Mouse (Mus musculus) CH12.LX (cell line): ENCODE data around the gene Nudt21. TPM values are rescaled to one million over a fixed set of nuclear protein-coding genes. Genes with fewer than 3 reads are reported as not detected.

ENCODE experiments used
- DNase-seq: peaks from one replicate; pipeline ENCODE4 v3.0.0-alpha.2; 2013; ENCODE audit errors: extremely low read depth
- H3K27ac ChIP-seq: 2 replicates; pipeline ENCODE4 v1.5.1; 2012; ENCODE audit warnings: low read depth, mild to moderate bottlenecking, control low read depth, moderate library complexity; ENCODE audit not compliant: insufficient read depth
- H3K27me3 ChIP-seq: replicated peaks from 2 replicates; pipeline ENCODE3; 2012; ENCODE audit warnings: inconsistent platforms
- H3K36me3 ChIP-seq, 2 experiments: replicated peaks in 1 of 2; 2 replicates each; pipeline versions ENCODE3 to v1.6.1; 2012; ENCODE audit warnings: inconsistent platforms in 1 of 2, low read length in 1 of 2, mild to moderate bottlenecking in 1 of 2, mixed read lengths in 1 of 2, moderate library complexity in 1 of 2; ENCODE audit not compliant: control insufficient read depth in 1 of 2, insufficient read depth in 1 of 2
- H3K4me1 ChIP-seq, 2 experiments: 2 replicates each; pipeline ENCODE4 v1.6.1; 2012; ENCODE audit warnings: inconsistent platforms in 1 of 2, moderate library complexity in 1 of 2; ENCODE audit not compliant: insufficient read depth in 2 of 2, control insufficient read depth in 1 of 2
- H3K4me2 ChIP-seq: 2 replicates; pipeline ENCODE4 v1.6.1; 2012; ENCODE audit warnings: low read depth, mild to moderate bottlenecking, control low read depth; ENCODE audit not compliant: poor library complexity, insufficient read depth, severe bottlenecking
- H3K4me3 ChIP-seq, 3 experiments: fragments of 150-350 bp in 1 of 3; sonication (generic) in 1 of 3; replicated peaks in 1 of 3; 2 replicates each; pipeline versions ENCODE3 to v1.5.1; 2011 to 2012; ENCODE audit warnings: low read depth in 2 of 3, low read length in 2 of 3, mild to moderate bottlenecking in 2 of 3, moderate library complexity in 2 of 3, control low read depth in 1 of 3, improper control_type of control experiment in 1 of 3, inconsistent platforms in 1 of 3, mixed read lengths in 1 of 3; ENCODE audit not compliant: poor library complexity in 1 of 3
- H3K79me2 ChIP-seq: replicated peaks from 2 replicates; pipeline ENCODE4 v1.6.1; 2012; ENCODE audit warnings: mild to moderate bottlenecking, moderate library complexity; ENCODE audit not compliant: control insufficient read depth, poor library complexity, insufficient read depth, severe bottlenecking; ENCODE audit errors: extremely low read depth
- H3K9ac ChIP-seq: 2 replicates; pipeline ENCODE4 v1.6.1; 2012; ENCODE audit warnings: low read depth, mild to moderate bottlenecking, control low read depth, moderate library complexity; ENCODE audit not compliant: insufficient read depth
- H3K9me3 ChIP-seq: replicated peaks from 2 replicates; pipeline ENCODE3; 2012; ENCODE audit warnings: low read length, inconsistent platforms, mixed read lengths
- CHD1 ChIP-seq: IDR thresholded peaks from 2 replicates; pipeline ENCODE4 v1.6.1; 2012; ENCODE audit warnings: low read depth, low read length, improper control_type of control experiment, inconsistent platforms
- CTCF ChIP-seq, 2 experiments: IDR thresholded peaks in 1 of 2; conservative IDR thresholded peaks in 1 of 2; 2 replicates each; pipeline ENCODE4 v1.5.1; 2011 to 2012; ENCODE audit warnings: low read depth in 2 of 2, low read length in 2 of 2, improper control_type of control experiment in 1 of 2, inconsistent platforms in 1 of 2, mild to moderate bottlenecking in 1 of 2, moderate library complexity in 1 of 2
- ELF1 ChIP-seq: IDR thresholded peaks from 2 replicates; pipeline ENCODE4 v1.6.1; 2014; ENCODE audit warnings: low read depth, mild to moderate bottlenecking, inconsistent platforms, low read length, improper control_type of control experiment
- EP300 ChIP-seq: IDR thresholded peaks from 2 replicates; pipeline ENCODE4 v1.6.1; 2011; ENCODE audit warnings: low read length, improper control_type of control experiment
- GABPA ChIP-seq: IDR thresholded peaks from 2 replicates; pipeline ENCODE4 v1.6.1; 2012; ENCODE audit warnings: low read depth, low read length, improper control_type of control experiment, inconsistent platforms; ENCODE audit not compliant: insufficient replicate concordance
- JUN ChIP-seq: IDR thresholded peaks from 2 replicates; pipeline ENCODE4 v1.6.1; 2011; ENCODE audit warnings: low read depth, mild to moderate bottlenecking, low read length, improper control_type of control experiment, moderate library complexity; ENCODE audit not compliant: insufficient read depth
- JUND ChIP-seq: conservative IDR thresholded peaks from 2 replicates; pipeline ENCODE4 v1.6.1; 2011; ENCODE audit warnings: low read depth, low read length, improper control_type of control experiment
- KAT2A ChIP-seq: IDR thresholded peaks from 2 replicates; pipeline ENCODE4 v1.6.1; 2012; ENCODE audit warnings: low read length, improper control_type of control experiment, inconsistent platforms; ENCODE audit not compliant: insufficient replicate concordance
- MAFK ChIP-seq: IDR thresholded peaks from 2 replicates; pipeline ENCODE4 v1.6.1; 2011; ENCODE audit warnings: low read length, improper control_type of control experiment; ENCODE audit not compliant: insufficient replicate concordance
- MAZ ChIP-seq: IDR thresholded peaks from 2 replicates; pipeline ENCODE4 v1.6.1; 2012; ENCODE audit warnings: low read depth, mild to moderate bottlenecking, inconsistent platforms, low read length, improper control_type of control experiment, moderate library complexity
- MXI1 ChIP-seq: IDR thresholded peaks from 2 replicates; pipeline ENCODE4 v1.6.1; 2011; ENCODE audit warnings: mild to moderate bottlenecking, low read depth, low read length, improper control_type of control experiment
- MYC ChIP-seq: IDR thresholded peaks from 2 replicates; pipeline ENCODE4 v1.6.1; 2011; ENCODE audit warnings: low read depth, mild to moderate bottlenecking, improper control_type of control experiment, low read length
- NELFE ChIP-seq: IDR thresholded peaks from 2 replicates; pipeline ENCODE4 v1.6.1; 2011; ENCODE audit warnings: low read depth, low read length, improper control_type of control experiment
- SIN3A ChIP-seq: IDR thresholded peaks from 2 replicates; pipeline ENCODE4 v1.6.1; 2012; ENCODE audit warnings: low read length, improper control_type of control experiment, inconsistent platforms
- SMC3 ChIP-seq: IDR thresholded peaks from 2 replicates; pipeline ENCODE4 v1.6.1; 2011; ENCODE audit warnings: low read depth, low read length, improper control_type of control experiment
- TBP ChIP-seq: conservative IDR thresholded peaks from 2 replicates; pipeline ENCODE4 v1.6.1; 2011; ENCODE audit warnings: low read depth, low read length, improper control_type of control experiment
- TCF12 ChIP-seq: IDR thresholded peaks from 2 replicates; pipeline ENCODE4 v1.6.1; 2014; ENCODE audit warnings: low read depth, mild to moderate bottlenecking, inconsistent platforms, low read length, improper control_type of control experiment
- ZMIZ1 ChIP-seq: IDR thresholded peaks from 2 replicates; pipeline ENCODE4 v1.6.1; 2012; ENCODE audit warnings: low read depth, mild to moderate bottlenecking, inconsistent platforms, low read length, improper control_type of control experiment
- dilution Hi-C: fragments of 300-500 bp; cut with MboI; formaldehyde crosslinking; loops from 2 replicates; pipeline ENCODE4 v1.14.3; 2020; ENCODE audit warnings: low sequenced_read_pairs; ENCODE audit not compliant: extremely low pct_unique_long_range_greater_than_20kb, extremely low pct_ligation_motif_present
- in situ Hi-C: fragments of 300-500 bp; cut with MboI; formaldehyde crosslinking; loops from 3 replicates; pipeline ENCODE4 v1.14.3; 2019; ENCODE audit warnings: low sequenced_read_pairs, low pct_ligation_motif_present, low pct_unique_long_range_greater_than_20kb, mixed read lengths
- polyA plus RNA-seq: library from polyadenylated mRNA; unstranded; fragments of >175 nt; gene quantifications from 2 replicates; pipeline ENCODE4 v1.2.1, GENCODE M21; 2012; ENCODE audit warnings: low read depth; ENCODE audit not compliant: insufficient read length
- total RNA-seq, 2 experiments: library from RNA; depleted of rRNA; stranded (reverse); fragments of 300-350 nt in 1 of 2; fragments of >200 nt in 1 of 2; gene quantifications; 2 replicates each; pipeline ENCODE4 v1.2.3; 2012 to 2014

The Nudt21 gene
- total and polyA plus RNA-seq, 3 experiments = 91.0 to 247 (median 142) TPM

DNA sequence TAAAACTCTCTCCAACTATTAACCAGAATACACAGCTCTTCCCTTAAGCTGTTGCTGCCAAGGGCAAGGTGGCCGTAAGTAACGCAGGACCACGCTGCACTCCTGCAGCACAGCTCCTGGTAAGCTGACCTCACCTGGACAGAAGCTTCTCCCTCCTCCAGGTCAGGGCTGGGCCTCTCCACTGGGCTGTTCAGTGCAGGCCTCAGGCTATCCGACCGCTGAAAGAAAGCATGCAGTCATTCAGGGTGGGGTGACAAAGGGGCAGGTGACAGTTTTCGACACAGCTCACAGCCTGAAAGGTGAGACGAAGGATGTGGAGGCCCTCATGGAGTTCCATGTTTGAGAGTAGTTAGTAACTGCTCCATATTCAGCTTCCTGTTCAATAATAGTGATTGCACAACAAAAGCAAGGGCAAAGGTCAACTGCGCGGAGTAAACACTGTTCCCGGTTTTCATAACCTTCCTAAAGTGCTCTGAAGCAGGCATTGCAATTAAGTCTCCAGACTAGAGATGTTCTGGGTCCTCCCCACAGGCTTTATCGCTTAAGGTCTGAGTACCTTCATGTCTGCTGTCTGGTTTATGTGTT lies 62.1 kb downstream of the Nudt21 start:
- in situ Hi-C loops = no loop called here
- H3K79me2 ChIP-seq = no peaks in the 10 kb centered on the region
- dilution Hi-C loops = no loop called here
- no peak overlapping the region for H3K9ac ChIP-seq
- no peak overlapping the region for H3K4me2 ChIP-seq
- DNase-seq = no peak
- H3K4me1 ChIP-seq = no peaks in the 10 kb centered on the region
- H3K27me3 ChIP-seq = no peaks in the 10 kb centered on the region
- H3K27ac ChIP-seq = no peak overlapping the region
- peaks cover 72 to 91% of the 10 kb centered on the region in 2 experiments for H3K36me3 ChIP-seq
- TF ChIP-seq MYC (no peak), TCF12 (no peak), EP300 (no peak), GABPA (no peak), JUND (no peak), MAFK (no peak), JUN (no peak), MAZ (no peak), ZMIZ1 (no peak)
- peaks cover 2% of the 10 kb centered on the region for H3K9me3 ChIP-seq
- H3K4me3 ChIP-seq = no peak overlapping the region

DNA sequence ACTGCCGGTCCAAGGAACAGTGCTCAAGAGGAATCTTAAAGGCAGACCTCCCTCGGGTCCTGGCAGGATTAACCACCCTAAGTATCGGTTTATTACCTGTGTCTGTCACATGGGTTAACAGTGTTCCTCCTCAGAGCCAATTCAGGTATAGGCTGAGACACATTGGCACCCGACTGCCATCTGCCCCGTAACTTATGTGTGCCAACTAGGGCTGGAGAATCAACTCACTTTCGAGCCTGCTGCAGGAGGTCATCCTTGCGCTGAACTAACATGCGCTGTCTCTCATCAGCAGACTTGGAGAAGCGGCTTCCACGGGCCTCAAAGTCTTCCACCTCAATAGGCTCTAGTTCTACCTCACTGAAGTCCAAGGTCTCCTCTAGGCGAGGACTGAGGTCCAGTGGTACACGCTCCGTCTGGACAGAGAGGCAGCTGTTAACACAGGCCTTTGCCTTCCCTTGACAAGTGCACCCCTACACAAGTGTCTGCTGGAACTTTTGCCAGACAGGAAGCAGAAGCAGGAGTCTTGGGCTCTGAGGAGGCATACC lies 62.9 kb downstream of the Nudt21 start:
- TF ChIP-seq MYC (no peak), CTCF (conservative IDR thresholded peaks at IDR 0.05 in 1 of 2, IDR thresholded peaks at IDR 0.05 in 1 of 2; ENCODE audit: low read depth in 2 of 2, low read length in 2 of 2) (no peak), KAT2A (no peak), TCF12 (no peak), SMC3 (no peak), MXI1 (no peak), TBP (no peak), CHD1 (no peak), MAZ (no peak), SIN3A (no peak), NELFE (no peak), ELF1 (no peak)
- no peak overlapping the region for H3K9ac ChIP-seq
- H3K9me3 ChIP-seq = peaks cover 2% of the 10 kb centered on the region
- dilution Hi-C loops = no loop called here
- H3K36me3 ChIP-seq = peaks cover 66 to 87% of the 10 kb centered on the region in 2 experiments
- no peaks in the 10 kb centered on the region for H3K79me2 ChIP-seq
- no peaks in the 10 kb centered on the region for H3K27me3 ChIP-seq
- no peak overlapping the region for H3K27ac ChIP-seq
- no peak overlapping the region for H3K4me2 ChIP-seq
- no peaks in the 10 kb centered on the region for H3K4me1 ChIP-seq
- H3K4me3 ChIP-seq = no peak overlapping the region
- in situ Hi-C loops = no loop called here
- DNase-seq = no peak
